Mouse (Mus musculus): Measurements from ENCODE around the gene Krt39. TPM values are rescaled to one million over a fixed set of nuclear protein-coding genes. Genes with fewer than 3 reads are reported as not detected.

Gene Krt39
- total RNA-seq, 2 experiments from 2014 or later = not detected

DNA sequence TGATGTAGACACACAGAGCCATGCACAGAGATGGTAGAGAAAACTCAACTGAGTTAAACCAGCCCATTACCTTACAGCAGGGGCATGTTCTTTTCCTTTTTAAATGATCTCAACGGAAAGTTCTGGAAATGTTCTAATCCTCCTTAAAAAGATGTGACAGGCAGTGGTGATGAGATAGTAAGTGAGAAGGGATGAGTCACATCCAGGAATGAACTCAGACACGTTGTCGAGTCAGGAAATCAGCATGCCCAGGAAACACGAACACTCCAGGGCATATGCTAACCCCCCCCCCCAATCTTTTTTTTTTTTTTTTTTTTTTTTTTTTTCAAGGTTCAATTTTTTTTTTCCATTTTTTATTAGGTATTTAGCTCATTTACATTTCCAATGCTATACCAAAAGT, 48.7 kb downstream of the Krt39 start:
- no peak for ATAC-seq (ENCODE audit: poor library complexity, severe bottlenecking)

DNA sequence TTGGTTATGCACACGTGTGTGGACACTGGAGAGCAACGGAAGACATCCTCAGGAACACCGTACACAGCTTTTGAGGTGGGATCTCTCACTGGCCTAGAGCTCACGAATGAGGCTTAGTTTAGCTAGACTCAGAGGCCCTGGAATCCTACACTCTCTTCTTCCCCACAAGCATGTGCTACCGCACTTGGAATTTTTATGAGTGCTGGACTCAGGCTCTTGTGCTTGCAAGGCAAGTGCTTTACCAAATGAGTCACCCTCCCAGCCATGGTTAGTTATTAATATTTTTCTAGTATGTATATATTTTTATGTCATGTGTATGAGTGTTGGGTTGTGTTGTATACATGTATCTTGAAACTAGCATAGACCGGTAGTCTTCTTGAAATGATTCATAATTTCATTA, 49.2 kb downstream of the Krt39 start:
- ATAC-seq (ENCODE audit: poor library complexity, severe bottlenecking) = no peak

DNA sequence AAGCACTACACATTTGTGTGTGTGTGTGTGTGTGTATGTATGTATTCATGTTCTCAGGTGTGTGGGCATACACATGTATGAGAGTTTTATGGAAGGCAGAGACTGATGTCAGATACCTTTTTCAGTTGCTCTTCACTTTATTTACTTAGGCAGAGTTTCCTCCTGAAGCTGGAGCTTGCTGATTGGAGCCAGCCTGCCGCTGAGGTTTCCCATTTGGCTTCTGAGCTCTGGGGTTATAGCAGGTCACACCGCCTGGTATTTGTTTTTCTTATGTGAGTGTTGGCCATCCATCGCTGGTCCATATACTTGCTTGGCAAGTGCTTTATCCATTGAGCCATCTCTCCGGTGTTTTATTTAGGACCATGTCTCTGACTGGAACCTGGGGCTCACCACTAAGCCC, 51.9 kb downstream of the Krt39 start:
- ATAC-seq (ENCODE audit: poor library complexity, severe bottlenecking) = no peak

DNA sequence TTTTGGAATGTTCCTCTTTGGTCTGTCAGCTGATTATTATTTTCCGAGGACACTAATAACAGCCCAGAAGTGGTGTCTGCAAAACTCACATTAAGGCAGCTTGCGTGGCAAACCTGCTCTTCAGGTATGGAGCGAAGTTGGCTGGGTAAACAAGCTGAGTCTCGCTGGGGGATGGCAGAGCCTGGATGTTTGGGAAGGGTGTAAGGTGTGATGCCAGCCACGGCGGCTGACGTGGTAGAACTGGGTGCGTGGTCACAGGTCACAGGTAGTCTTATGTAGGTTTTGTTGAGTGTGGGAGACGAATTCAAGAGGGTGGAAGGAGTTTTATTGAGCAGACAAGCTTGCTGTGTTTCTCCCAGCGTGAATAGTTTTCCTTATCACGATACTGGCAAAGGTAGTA, 52.6 kb downstream of the Krt39 start:
- ATAC-seq (ENCODE audit: poor library complexity, severe bottlenecking) = no peak

DNA sequence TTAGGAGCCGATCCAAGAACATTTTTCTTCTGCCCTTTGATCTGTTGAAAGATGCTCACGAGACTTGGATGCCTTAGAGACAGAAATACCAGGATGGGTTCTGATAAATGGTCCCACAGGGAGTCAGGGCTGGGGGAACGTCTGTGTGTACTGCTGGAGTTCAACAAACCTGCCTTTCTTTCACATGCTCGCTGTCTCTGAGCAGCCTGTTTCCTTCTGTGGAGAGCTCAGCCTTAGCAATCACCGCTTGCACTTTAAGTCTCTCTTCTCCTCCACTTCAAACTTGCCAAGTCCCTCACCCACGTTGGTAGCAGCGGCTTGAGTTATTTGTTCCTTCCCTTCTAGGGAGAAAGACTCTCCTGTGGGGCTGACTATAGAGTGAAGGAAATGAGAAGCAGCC, 54.8 kb downstream of the Krt39 start:
- ATAC-seq (ENCODE audit: poor library complexity, severe bottlenecking) = no peak

DNA sequence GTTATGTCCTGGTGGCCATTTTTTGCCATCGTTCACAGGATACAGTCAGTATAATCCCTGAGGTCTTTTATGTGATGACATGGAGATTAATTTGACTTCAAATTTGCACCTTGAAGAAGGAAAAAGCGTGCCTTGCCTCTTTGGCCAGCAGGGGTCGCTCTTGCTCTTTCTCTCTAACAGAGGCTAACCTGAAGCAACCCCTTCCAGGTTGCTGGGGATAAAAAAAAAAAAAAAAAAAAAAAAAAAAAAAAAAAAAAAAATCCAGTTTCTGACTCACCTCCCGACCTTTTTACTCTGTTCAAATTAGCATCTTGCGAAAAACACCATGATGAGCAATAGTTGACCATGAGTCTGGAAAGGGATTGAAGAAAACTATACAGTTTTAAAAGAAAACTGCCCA, 56.3 kb downstream of the Krt39 start:
- peak; percentile 67; the same call in 1 of the 2 replicates for ATAC-seq (ENCODE audit: poor library complexity, severe bottlenecking)

Other genes with a start within 250 kb of the Krt39 start
- gene Krt24, start 236.1 kb downstream of the Krt39 start, total RNA-seq (2015) = not detected in 2 replicates
- not detected in 2 replicates for gene Krt24, start 236.1 kb downstream of the Krt39 start, total RNA-seq (2017)
- not detected in 2 replicates for gene Krt25, start 198.4 kb downstream of the Krt39 start, total RNA-seq (2015)
- gene Krt25, start 198.4 kb downstream of the Krt39 start, total RNA-seq (2017) = not detected in 2 replicates
- gene Krt26, start 183.4 kb downstream of the Krt39 start, total RNA-seq (2015) = not detected in 2 replicates
- gene Krt26, start 183.4 kb downstream of the Krt39 start, total RNA-seq (2017) = not detected in 2 replicates
- not detected in 2 replicates for gene Krt27, start 170.2 kb downstream of the Krt39 start, total RNA-seq (2015)
- gene Krt27, start 170.2 kb downstream of the Krt39 start, total RNA-seq (2017) = not detected in 2 replicates
- gene Krt28, start 146.4 kb downstream of the Krt39 start, total RNA-seq (2015) = not detected in 2 replicates
- gene Krt28, start 146.4 kb downstream of the Krt39 start, total RNA-seq (2017) = not detected in 2 replicates
- gene Krt10, start 132.0 kb downstream of the Krt39 start, total RNA-seq (2015) = 1.7 and 3.1 TPM in 2 replicates
- 0.98 TPM in 1 of 2 replicates, not detected in the other for gene Krt10, start 132.0 kb downstream of the Krt39 start, total RNA-seq (2017)
- gene Krt12, start 99.1 kb downstream of the Krt39 start, total RNA-seq (2015) = not detected in 2 replicates
- not detected in 2 replicates for gene Krt12, start 99.1 kb downstream of the Krt39 start, total RNA-seq (2017)
- not detected in 2 replicates for gene Krt20, start 83.2 kb downstream of the Krt39 start, total RNA-seq (2015)
- gene Krt20, start 83.2 kb downstream of the Krt39 start, total RNA-seq (2017) = not detected in 2 replicates
- not detected in 2 replicates for gene Krt23, start 28.2 kb downstream of the Krt39 start, total RNA-seq (2015)
- not detected in 2 replicates for gene Krt23, start 28.2 kb downstream of the Krt39 start, total RNA-seq (2017)
- gene Krt40, start 21.8 kb upstream of the Krt39 start, total RNA-seq (2015) = not detected in 2 replicates
- not detected in 2 replicates for gene Krt40, start 21.8 kb upstream of the Krt39 start, total RNA-seq (2017)
- not detected in 2 replicates for gene Krtap3-3, start 29.5 kb upstream of the Krt39 start, total RNA-seq (2015)
- not detected in 2 replicates for gene Krtap3-3, start 29.5 kb upstream of the Krt39 start, total RNA-seq (2017)
- not detected in 2 replicates for gene Krtap3-2, start 35.5 kb upstream of the Krt39 start, total RNA-seq (2015)
- gene Krtap3-2, start 35.5 kb upstream of the Krt39 start, total RNA-seq (2017) = not detected in 2 replicates
- not detected in 2 replicates for gene Gm11939, start 38.1 kb upstream of the Krt39 start, total RNA-seq (2015)
- not detected in 2 replicates for gene Gm11939, start 38.1 kb upstream of the Krt39 start, total RNA-seq (2017)
- not detected in 2 replicates for gene Krtap3-1, start 45.3 kb upstream of the Krt39 start, total RNA-seq (2015)
- not detected in 2 replicates for gene Krtap3-1, start 45.3 kb upstream of the Krt39 start, total RNA-seq (2017)
- not detected in 2 replicates for gene Krtap1-5, start 59.7 kb upstream of the Krt39 start, total RNA-seq (2015)
- gene Krtap1-5, start 59.7 kb upstream of the Krt39 start, total RNA-seq (2017) = not detected in 2 replicates
- not detected in 2 replicates for gene Krtap1-4, start 62.3 kb upstream of the Krt39 start, total RNA-seq (2015)
- gene Krtap1-4, start 62.3 kb upstream of the Krt39 start, total RNA-seq (2017) = not detected in 2 replicates
- gene Krtap1-3, start 70.0 kb upstream of the Krt39 start, total RNA-seq (2015) = not detected in 2 replicates
- not detected in 2 replicates for gene Krtap1-3, start 70.0 kb upstream of the Krt39 start, total RNA-seq (2017)
- gene Krtap9-3, start 76.8 kb upstream of the Krt39 start, total RNA-seq (2015) = not detected in 2 replicates
- gene Krtap9-3, start 76.8 kb upstream of the Krt39 start, total RNA-seq (2017) = not detected in 2 replicates
- gene Gm11938, start 82.0 kb upstream of the Krt39 start, total RNA-seq (2015) = not detected in 2 replicates
- not detected in 2 replicates for gene Gm11938, start 82.0 kb upstream of the Krt39 start, total RNA-seq (2017)
- not detected in 2 replicates for gene Gm11937, start 88.9 kb upstream of the Krt39 start, total RNA-seq (2015)
- not detected in 2 replicates for gene Gm11937, start 88.9 kb upstream of the Krt39 start, total RNA-seq (2017)
- gene Krtap2-4, start 93.5 kb upstream of the Krt39 start, total RNA-seq (2015) = not detected in 2 replicates
- gene Krtap2-4, start 93.5 kb upstream of the Krt39 start, total RNA-seq (2017) = not detected in 2 replicates
- gene Gm11562, start 99.1 kb upstream of the Krt39 start, total RNA-seq (2015) = not detected in 2 replicates
- gene Gm11562, start 99.1 kb upstream of the Krt39 start, total RNA-seq (2017) = not detected in 2 replicates
- not detected in 2 replicates for gene Krtap4-1, start 106.9 kb upstream of the Krt39 start, total RNA-seq (2015)
- not detected in 2 replicates for gene Krtap4-1, start 106.9 kb upstream of the Krt39 start, total RNA-seq (2017)
- gene Krtap4-2, start 113.7 kb upstream of the Krt39 start, total RNA-seq (2015) = not detected in 2 replicates
- not detected in 2 replicates for gene Krtap4-2, start 113.7 kb upstream of the Krt39 start, total RNA-seq (2017)
- gene Krtap4-7, start 122.8 kb upstream of the Krt39 start, total RNA-seq (2015) = not detected in 2 replicates
- not detected in 2 replicates for gene Krtap4-7, start 122.8 kb upstream of the Krt39 start, total RNA-seq (2017)
- gene Gm11555, start 128.9 kb upstream of the Krt39 start, total RNA-seq (2015) = not detected in 2 replicates
- gene Gm11555, start 128.9 kb upstream of the Krt39 start, total RNA-seq (2017) = not detected in 2 replicates
- not detected in 2 replicates for gene Gm11563, start 137.6 kb upstream of the Krt39 start, total RNA-seq (2015)
- not detected in 2 replicates for gene Gm11563, start 137.6 kb upstream of the Krt39 start, total RNA-seq (2017)
- gene Krtap4-6, start 144.6 kb upstream of the Krt39 start, total RNA-seq (2015) = not detected in 2 replicates
- gene Krtap4-6, start 144.6 kb upstream of the Krt39 start, total RNA-seq (2017) = not detected in 2 replicates
- not detected in 2 replicates for gene Gm14190, start 169.4 kb upstream of the Krt39 start, total RNA-seq (2015)
- not detected in 2 replicates for gene Gm14190, start 169.4 kb upstream of the Krt39 start, total RNA-seq (2017)
- not detected in 2 replicates for gene Gm14180, start 213.0 kb upstream of the Krt39 start, total RNA-seq (2015)
- gene Gm14180, start 213.0 kb upstream of the Krt39 start, total RNA-seq (2017) = not detected in 2 replicates

Data from megakaryocyte, adult 5-6 weeks (primary cell).